Mouse (Mus musculus) heart, postnatal 0 days (tissue): Measurements from ENCODE around the gene Gnb2. TPM values are rescaled to one million over a fixed set of nuclear protein-coding genes. Genes with fewer than 3 reads are reported as not detected.
A peak's percentile ranks its signal among the peaks of the same experiment; 100 is the strongest.

ENCODE experiments used
- ATAC-seq: fragments of 200-750 bp; cut with Nextera tagmentation; 2 replicates; pipeline ENCODE4 v1.8.0; 2017; ENCODE audit warnings: low read depth, moderate number of reproducible peaks, moderate library complexity; ENCODE audit not compliant: insufficient read depth
- DNase-seq: peaks from one replicate; pipeline ENCODE4 v3.0.0-alpha.2; 2016; ENCODE audit warnings: low spot score
- H3K27ac ChIP-seq: fragments of 300-500 bp; sonication (generic); 2 replicates; pipeline ENCODE4 v1.5.1; 2014; ENCODE audit warnings: low read depth, mild to moderate bottlenecking
- H3K27me3 ChIP-seq: fragments of 300-500 bp; sonication (generic); 2 replicates; pipeline ENCODE4 v1.6.1; 2014; ENCODE audit warnings: low read length, mixed read lengths; ENCODE audit not compliant: control insufficient read depth, insufficient read depth
- H3K36me3 ChIP-seq: fragments of 300-500 bp; sonication (generic); replicated peaks from 2 replicates; pipeline ENCODE4 v1.6.1; 2014; ENCODE audit warnings: low read length, mixed read lengths; ENCODE audit not compliant: control insufficient read depth, insufficient read depth
- H3K4me1 ChIP-seq: fragments of 300-500 bp; sonication (generic); 2 replicates; pipeline ENCODE4 v1.6.1; 2014; ENCODE audit warnings: antibody characterized with exemption; ENCODE audit not compliant: control insufficient read depth, insufficient read depth
- H3K4me2 ChIP-seq: fragments of 300-500 bp; sonication (generic); 2 replicates; pipeline ENCODE4 v1.6.1; 2014; ENCODE audit warnings: low read depth, mild to moderate bottlenecking, low read length, moderate library complexity
- H3K4me3 ChIP-seq: fragments of 300-500 bp; sonication (generic); 2 replicates; pipeline ENCODE4 v1.5.1; 2014; ENCODE audit warnings: low read depth, low read length
- H3K9ac ChIP-seq: fragments of 300-500 bp; sonication (generic); replicated peaks from 2 replicates; pipeline ENCODE4 v1.6.1; 2014; ENCODE audit warnings: low read depth, low read length, mixed read lengths
- H3K9me3 ChIP-seq: fragments of 300-500 bp; sonication (generic); replicated peaks from 2 replicates; pipeline ENCODE4 v1.6.1; 2016; ENCODE audit warnings: low read length; ENCODE audit not compliant: control insufficient read depth
- CTCF ChIP-seq: IDR thresholded peaks from 2 replicates; pipeline ENCODE4 v1.5.1; 2016; ENCODE audit warnings: antibody characterized with exemption, control low read depth, low read depth
- EP300 ChIP-seq: IDR thresholded peaks from 2 replicates; pipeline ENCODE4 v1.6.1; 2016; ENCODE audit warnings: antibody characterized with exemption, low read depth
- WGBS: fragments of 180-500 bp; shearing (Covaris S2); extraction: QIAGEN DNeasy Blood & Tissue Kit; methylation state at CpG from one replicate; pipeline ENCODE4 v1.1.7; 2014; 5-methylcytosine and 5-hydroxymethylcytosine counted together
- polyA plus RNA-seq: library from polyadenylated mRNA; unstranded; fragments of >200 nt; fragmentation: Nextera tagmentation; extraction: Ambion mirVana; gene quantifications from 2 replicates; pipeline ENCODE4 v1.2.1, GENCODE M21; 2015
- total RNA-seq: library from RNA; depleted of rRNA; stranded (reverse); fragments of >200 nt; gene quantifications from 2 replicates; pipeline ENCODE4 v1.2.3, GENCODE M21; 2014; ENCODE audit warnings: low replicate concordance; rRNA removed

Gene Gnb2
- total RNA-seq (599 and 872 TPM in 2 replicates), polyA plus RNA-seq (301 TPM in 2 replicates)

DNA sequence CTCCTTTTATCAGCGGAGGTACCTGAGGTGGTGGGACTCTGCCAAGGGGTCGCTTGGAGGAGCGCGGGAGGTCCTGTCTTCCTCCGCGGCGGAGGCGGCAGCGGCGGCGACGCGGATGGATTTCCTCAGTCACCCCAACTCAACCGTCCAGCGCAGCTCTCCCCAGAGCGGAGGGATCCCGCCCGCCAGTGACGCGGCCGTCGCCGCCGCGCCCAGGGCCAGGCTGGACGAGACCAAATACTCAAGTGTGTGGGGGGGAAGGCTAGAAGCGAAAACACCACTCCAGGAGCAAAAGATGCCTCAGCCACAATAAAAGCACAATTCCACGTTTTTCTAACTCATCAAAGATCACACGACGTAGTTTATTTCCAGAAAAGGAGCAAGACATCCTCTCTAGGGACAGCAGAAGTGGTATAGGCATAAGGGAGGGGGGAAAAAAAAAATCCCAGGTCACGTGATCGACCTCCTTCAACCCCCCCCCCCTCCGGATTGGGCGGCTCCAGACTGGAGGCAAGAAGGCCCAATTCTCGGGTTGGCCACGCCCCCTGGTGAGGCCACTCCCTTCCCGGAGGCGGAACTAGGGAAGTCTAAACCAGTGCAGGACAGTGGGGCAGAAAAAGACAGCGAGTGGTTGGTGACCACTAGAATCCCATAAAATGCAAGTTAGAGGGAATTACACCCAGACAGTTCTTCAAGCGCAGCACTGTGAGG is at the start of gene Gnb2, which contains the start of gene Epo:
Gene Gnb2 (minus strand): TSS at position 394 of the 711 bp plus-strand sequence.
Gene Epo (minus strand): TSS at position 126 of the 711 bp plus-strand sequence.
- TF ChIP-seq CTCF: no peak
- peak; percentile 82 for TF ChIP-seq EP300
- Histone ChIP-seq H3K4me2 (peak within 1 kb of the TSS; percentile 93), H3K27ac (peak within 1 kb of the TSS; percentile 94), H3K27me3 (no peaks in the 10 kb centered on the region), H3K9me3 (no peaks in the 10 kb centered on the region), H3K4me3 (peak within 1 kb of the TSS; percentile 93), H3K36me3 (peaks cover 19% of the 10 kb centered on the region), H3K9ac (peak within 1 kb of the TSS; percentile 73), H3K4me1 (peaks cover 6% of the 10 kb centered on the region; the same call in 1 of the 2 replicates)
- DNase-seq: peak; percentile 97
- peak; percentile 85 for ATAC-seq
- under 1% methylated on average over 40 of the region's 40 CpGs for WGBS

- H3K36me3 ChIP-seq: no peaks in the 10 kb centered on the region
- no peak overlapping the region for H3K27ac ChIP-seq
- no peak overlapping the region for H3K9ac ChIP-seq
- peaks cover 27% of the 10 kb centered on the region for H3K27me3 ChIP-seq
- DNase-seq (no peak), ATAC-seq (no peak)
- 24% methylated on average over 8 of the region's 8 CpGs for WGBS
- H3K9me3 ChIP-seq: no peaks in the 10 kb centered on the region
- no peak overlapping the region for H3K4me3 ChIP-seq
- no peak overlapping the region for H3K4me2 ChIP-seq
- TF ChIP-seq CTCF (no peak), EP300 (no peak)
- H3K4me1 ChIP-seq: no peaks in the 10 kb centered on the region
Observed at GRCm38 (mm10) chr5:137582702-137583101, 49.4 kb upstream of the Gnb2 start.

GRCm38 (mm10) chr5:137580246-137580645 is 46.9 kb upstream of the Gnb2 start:
- no peak for TF ChIP-seq CTCF
- no peak for TF ChIP-seq EP300

GRCm38 (mm10) chr5:137574470-137574901 is 41.2 kb upstream of the Gnb2 start:
- 5% methylated on average over 27 of the region's 27 CpGs for WGBS
- Histone ChIP-seq H3K9ac (no peak overlapping the region), H3K4me1 (0 out of 2 replicates have a peak, but pooled peaks cover 3% of the 10 kb centered on the region), H3K4me3 (0 out of 2 replicates have a peak overlapping the region, but pooled peaks have one; percentile 4), H3K9me3 (no peaks in the 10 kb centered on the region), H3K27me3 (0 out of 2 replicates have a peak, but pooled peaks cover 3% of the 10 kb centered on the region), H3K36me3 (no peaks in the 10 kb centered on the region), H3K27ac (no peak overlapping the region), H3K4me2 (peak overlapping the region; percentile 50)
- no peak for DNase-seq
- ATAC-seq: peak; percentile 36; the same call in 1 of the 2 replicates
- TF ChIP-seq CTCF (peak; percentile 11), EP300 (no peak)

More at GRCm38 (mm10) chr5:137580246-137580645, 46.9 kb upstream of the Gnb2 start:
- H3K4me3 ChIP-seq: no peak overlapping the region
- no peak overlapping the region for H3K9ac ChIP-seq
- no peaks in the 10 kb centered on the region for H3K36me3 ChIP-seq
- ATAC-seq (no peak), DNase-seq (no peak)
- no peak overlapping the region for H3K27ac ChIP-seq
- H3K4me1 ChIP-seq: no peaks in the 10 kb centered on the region
- no peaks in the 10 kb centered on the region for H3K9me3 ChIP-seq
- peaks cover 27% of the 10 kb centered on the region for H3K27me3 ChIP-seq
- H3K4me2 ChIP-seq: no peak overlapping the region
- WGBS: 59% methylated on average over 6 of the region's 6 CpGs

DNA sequence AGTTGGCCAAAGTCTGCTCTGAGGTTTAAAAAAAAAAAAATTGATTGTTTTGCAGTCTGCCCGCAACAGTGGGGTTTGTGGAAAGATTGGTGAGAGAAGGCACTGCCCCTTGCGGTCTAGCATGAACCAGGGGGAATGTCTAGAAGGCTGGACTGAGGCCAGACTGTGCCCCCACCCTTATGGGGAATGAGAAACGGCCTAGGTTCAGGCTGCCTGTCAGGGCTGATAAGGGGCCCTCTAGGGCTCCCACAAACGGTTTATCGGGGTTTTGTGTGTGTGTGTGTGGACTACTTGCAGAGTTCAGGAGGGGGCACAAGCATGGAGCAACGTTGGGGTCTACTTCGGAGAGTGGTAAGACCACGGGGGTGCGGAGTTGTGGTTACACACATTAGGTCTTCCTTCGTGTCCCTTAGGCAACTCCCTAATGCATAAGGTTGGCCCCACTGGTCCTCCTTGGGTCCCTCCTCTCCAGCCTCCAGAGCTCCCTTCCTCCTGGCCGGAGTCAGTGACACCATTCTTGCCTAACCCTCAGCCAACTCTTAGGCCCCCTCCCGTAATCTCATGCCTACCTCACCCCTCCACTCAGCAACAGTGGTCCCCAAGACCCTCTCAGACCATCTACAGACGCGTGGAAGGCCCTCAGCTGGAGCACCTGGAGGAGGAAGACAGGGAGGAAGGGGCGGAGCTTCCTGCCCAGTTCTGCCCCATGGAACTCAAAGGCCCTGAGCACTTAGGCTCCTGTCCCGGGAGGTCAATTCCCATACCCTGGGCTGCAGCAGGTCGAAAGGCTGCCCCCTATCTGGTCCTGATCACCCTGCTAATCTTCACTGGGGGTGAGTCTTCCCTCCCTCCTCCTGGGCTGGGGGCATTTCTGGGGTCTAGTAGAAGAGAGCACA is 37.6 kb upstream of the Gnb2 start:
- Histone ChIP-seq H3K27ac (no peak overlapping the region), H3K36me3 (no peaks in the 10 kb centered on the region), H3K27me3 (0 out of 2 replicates have a peak, but pooled peaks cover 3% of the 10 kb centered on the region), H3K4me2 (no peak overlapping the region), H3K4me3 (no peak overlapping the region), H3K9me3 (no peaks in the 10 kb centered on the region), H3K9ac (no peak overlapping the region), H3K4me1 (0 out of 2 replicates have a peak, but pooled peaks cover 3% of the 10 kb centered on the region)
- WGBS: 65% methylated on average over 17 of the region's 17 CpGs
- DNase-seq: no peak
- no peak for ATAC-seq
- no peak for TF ChIP-seq EP300
- TF ChIP-seq CTCF: no peak
